Mouse (Mus musculus) ES-E14 (cell line): ENCODE measurements at regions not wholly inside any gene's neighbourhood (a gene's known extent, or its start where the extent isn't known, plus 50 kb on each side); places are given as distances from the start of the nearest gene placed in this dataset.

Source experiments
- CHD2 ChIP-seq: IDR thresholded peaks from 2 replicates; pipeline ENCODE4 v1.6.1; 2014; ENCODE audit warnings: mild to moderate bottlenecking, low read depth, low read length, inconsistent platforms
- ZNF384 ChIP-seq: IDR thresholded peaks from 2 replicates; pipeline ENCODE4 v1.6.1; 2012; ENCODE audit warnings: low read depth, low read length, inconsistent platforms

- TF ChIP-seq ZNF384, result no peak
- TF ChIP-seq CHD2, result no peak
Observed at GRCm38 (mm10) chr19:30328886-30329285, 96.1 kb downstream of the Mbl2 start.
